Mouse (Mus musculus) testis, postnatal 14 days (tissue): ENCODE measurements around the gene Mpzl1.

Experiments
- DNase-seq: peaks from one replicate; pipeline ENCODE4 v3.0.0; 2021; ENCODE audit warnings: low spot score

Gene Mpzl1

GRCm38 (mm10) chr1:165579332-165579731 is 55.0 kb downstream of the Mpzl1 start:
- DNase-seq = no peak

- no peak for DNase-seq
These were observed 57.8 kb downstream of the Mpzl1 start for GRCm38 (mm10) chr1:165576459-165577112.

- DNase-seq = no peak
These were observed 58.3 kb downstream of the Mpzl1 start for GRCm38 (mm10) chr1:165576005-165576404.

GRCm38 (mm10) chr1:165567466-165567865 is 66.9 kb downstream of the Mpzl1 start:
- no peak for DNase-seq

- no peak for DNase-seq
These were observed 69.1 kb downstream of the Mpzl1 start for GRCm38 (mm10) chr1:165565283-165565682.

- no peak for DNase-seq
These were observed 75.3 kb downstream of the Mpzl1 start for GRCm38 (mm10) chr1:165559073-165559472.

- no peak for DNase-seq
These were observed 77.6 kb downstream of the Mpzl1 start for GRCm38 (mm10) chr1:165556711-165557110.
